Mouse (Mus musculus) heart, adult 9 months (tissue): ENCODE data around the gene Fcgr3.

Experiments
- DNase-seq, 2 experiments: peaks; one replicate each; pipeline ENCODE4 v3.0.0; 2022; ENCODE audit warnings: low spot score in 2 of 2

Fcgr3 gene

DNA sequence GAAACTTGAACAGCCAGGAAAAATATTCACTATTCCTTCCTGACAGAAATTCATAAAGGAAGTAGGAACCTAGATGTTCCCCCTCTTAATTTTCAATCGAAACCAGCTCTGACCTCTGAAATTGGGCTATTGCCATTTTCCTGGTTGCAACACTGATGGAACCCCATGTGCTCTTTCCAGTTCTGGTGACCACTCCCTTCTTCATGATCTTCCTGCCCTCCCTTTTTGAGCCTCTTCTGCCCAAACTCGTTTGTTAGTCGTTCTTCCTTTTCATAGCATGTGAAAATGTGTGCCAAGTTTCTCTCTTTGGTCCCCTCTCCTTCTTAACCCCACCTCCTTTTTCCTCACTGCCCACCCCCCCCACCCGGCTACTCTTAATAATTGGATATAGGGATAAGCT, 53.0 kb downstream of the Fcgr3 start:
- DNase-seq: no peak

DNA sequence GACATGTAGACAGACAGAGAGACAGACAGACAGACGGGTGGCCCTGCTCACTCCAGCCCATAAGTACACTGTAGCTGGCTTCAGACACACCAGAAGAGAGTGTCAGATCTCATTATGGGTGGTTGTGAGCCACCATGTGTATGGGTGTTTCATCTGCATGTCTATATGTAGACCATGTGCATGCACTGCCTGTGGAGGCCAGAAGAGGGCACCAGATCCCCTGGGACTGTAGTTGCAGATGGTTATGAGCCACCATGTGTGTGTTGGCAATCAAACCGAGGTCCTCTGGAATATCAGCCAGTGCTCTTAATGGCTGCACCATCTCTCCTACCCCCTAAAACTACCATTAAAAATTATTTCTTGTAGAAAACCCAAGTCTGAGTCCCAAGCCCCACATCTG, 57.8 kb downstream of the Fcgr3 start:
- DNase-seq: no peak

GRCm38 (mm10) chr1:171006335-171006734, 58.4 kb downstream of the Fcgr3 start:
- DNase-seq: no peak

DNA sequence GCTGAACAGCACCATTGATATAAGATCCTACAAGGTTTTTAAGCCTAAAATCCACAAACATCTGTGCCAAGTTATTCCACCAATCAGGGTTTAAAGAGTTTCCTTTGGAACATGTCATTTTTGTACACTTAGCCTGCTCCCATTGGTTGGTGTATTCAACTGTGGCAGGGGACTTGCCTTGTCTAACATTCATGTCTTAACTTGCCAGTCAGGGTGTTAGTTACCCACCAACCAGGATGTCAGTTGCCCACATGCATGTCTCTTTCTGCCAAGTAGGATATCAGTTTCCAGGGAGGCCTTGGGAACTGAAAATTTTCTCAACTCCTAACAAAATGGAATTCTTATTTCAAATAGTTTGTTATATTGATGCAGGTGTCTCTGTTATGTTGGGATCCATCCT, 59.1 kb downstream of the Fcgr3 start:
- DNase-seq: no peak

DNA sequence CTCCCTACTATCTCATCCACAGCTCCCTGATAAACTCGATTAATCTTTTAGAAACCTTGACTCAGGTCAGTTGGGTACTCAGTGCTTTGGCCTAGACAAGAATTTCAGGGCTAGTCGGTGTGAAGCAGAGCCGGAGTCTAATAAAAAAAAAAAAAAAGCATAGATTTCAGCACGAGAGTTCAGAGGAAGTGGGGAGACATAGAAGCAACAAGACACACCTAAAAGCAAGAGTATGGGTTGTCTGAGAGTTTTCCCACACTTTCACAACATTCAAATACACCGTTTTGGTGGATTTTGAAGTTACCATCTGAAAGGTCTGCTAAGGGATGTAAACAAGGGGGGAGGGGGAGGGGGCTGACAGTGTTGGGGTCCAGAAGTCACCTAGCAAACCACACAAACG, 59.7 kb downstream of the Fcgr3 start:
- DNase-seq: no peak
